In the genomic region with DNA sequence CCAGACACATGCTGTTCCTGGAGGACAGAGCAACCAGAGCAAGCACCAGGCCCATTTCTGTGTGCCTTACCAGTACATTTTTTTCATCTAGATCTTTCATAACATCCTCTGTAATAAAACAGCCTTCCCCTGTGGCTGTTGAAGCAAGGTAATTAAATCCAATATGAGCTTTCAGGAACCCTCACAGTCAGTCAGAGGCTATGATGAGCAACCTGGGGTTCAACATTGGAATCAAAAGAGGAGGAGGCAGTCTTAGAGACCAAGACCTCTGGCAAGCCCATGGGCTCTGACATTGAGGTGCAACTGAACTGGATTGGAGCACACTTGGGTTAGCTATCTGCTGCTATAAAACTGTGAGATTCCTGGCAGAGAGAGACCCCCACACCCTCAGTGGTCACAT, we compare ENCODE assay signal across 19 mouse cellular contexts.
"Had no signal": no experiment of that assay in that cellular context is flagged by ENCODE, and none has a peak within 500 bp of the region (broad histone marks: within the 10 kb centered on the region; RNA-seq: fewer than 3 reads in every experiment).

No protein-coding gene starts in this region.

- DNase-seq: liver, embryonic 13.5 days; liver, postnatal 0 days; lung, adult 2 months; lung, postnatal 14 days; lung, postnatal 36 days; right cerebral cortex, postnatal 14 days; thymus, adult 2 months; thymus, postnatal 25 days; thymus, postnatal 4 days had no signal

- H3K4me1 ChIP-seq: liver, embryonic 13.5 days; liver, embryonic 15.5 days; lung, embryonic 15.5 days; midbrain, embryonic 13.5 days; midbrain, embryonic 15.5 days; stomach, embryonic 15.5 days had no signal

- H3K9ac ChIP-seq: liver, embryonic 13.5 days; liver, embryonic 15.5 days; liver, postnatal 0 days; lung, embryonic 15.5 days; midbrain, embryonic 13.5 days; midbrain, embryonic 15.5 days; stomach, embryonic 15.5 days had no signal

- H3K4me3 ChIP-seq: liver, embryonic 13.5 days; liver, embryonic 15.5 days; lung, embryonic 15.5 days; megakaryocyte, embryonic 14.5 days; midbrain, embryonic 13.5 days; midbrain, embryonic 15.5 days; stomach, embryonic 15.5 days had no signal

- H3K36me3 ChIP-seq: liver, embryonic 13.5 days; liver, embryonic 15.5 days; lung, embryonic 15.5 days; midbrain, embryonic 13.5 days; midbrain, embryonic 15.5 days; stomach, embryonic 15.5 days had no signal

- H3K27me3 ChIP-seq: liver, embryonic 13.5 days; liver, embryonic 15.5 days; lung, embryonic 15.5 days; midbrain, embryonic 13.5 days; midbrain, embryonic 15.5 days; stomach, embryonic 15.5 days had no signal

- H3K27ac ChIP-seq: liver, embryonic 13.5 days; liver, embryonic 15.5 days; lung, embryonic 15.5 days; macrophage; midbrain, embryonic 13.5 days; midbrain, embryonic 15.5 days; stomach, embryonic 15.5 days; stomach, postnatal 0 days had no signal

- H3K4me2 ChIP-seq: liver, embryonic 13.5 days; liver, embryonic 15.5 days; lung, embryonic 15.5 days; midbrain, embryonic 11.5 days; midbrain, embryonic 13.5 days; midbrain, embryonic 15.5 days; stomach, embryonic 15.5 days had no signal

- H3K9me3 ChIP-seq: liver, embryonic 13.5 days; liver, embryonic 15.5 days; lung, embryonic 15.5 days; midbrain, embryonic 15.5 days; stomach, embryonic 15.5 days had no signal

- ATAC-seq: liver, postnatal 0 days; lung, postnatal 0 days; midbrain, embryonic 13.5 days; midbrain, embryonic 15.5 days had no signal
